Mouse (Mus musculus): ENCODE measurements around the gene Lhfpl4. TPM values are rescaled to one million over a fixed set of nuclear protein-coding genes. Genes with fewer than 3 reads are reported as not detected.

Gene Lhfpl4
- polyA plus RNA-seq, 1 experiment from 2014 or later, result 7.6 TPM

Other genes with a start within 250 kb of the Lhfpl4 start
- gene Srgap3, start 248.1 kb downstream of the Lhfpl4 start, polyA plus RNA-seq (2014; fragmentation: Nextera tagmentation; extraction: Ambion mirVana), result 48.9 and 54.9 TPM in 2 replicates
- gene Thumpd3, start 149.2 kb downstream of the Lhfpl4 start, polyA plus RNA-seq (2014; fragmentation: Nextera tagmentation; extraction: Ambion mirVana), result 57.1 and 59.5 TPM in 2 replicates
- gene Setd5, start 118.0 kb downstream of the Lhfpl4 start, polyA plus RNA-seq (2014; fragmentation: Nextera tagmentation; extraction: Ambion mirVana), result 75.0 and 75.5 TPM in 2 replicates
- 44.2 and 46.3 TPM in 2 replicates for gene Mtmr14, start 42.5 kb upstream of the Lhfpl4 start, polyA plus RNA-seq (2014; fragmentation: Nextera tagmentation; extraction: Ambion mirVana)
- 0.07 and 0.08 TPM in 2 replicates for gene Cpne9, start 86.9 kb upstream of the Lhfpl4 start, polyA plus RNA-seq (2014; fragmentation: Nextera tagmentation; extraction: Ambion mirVana)
- gene Brpf1, start 111.8 kb upstream of the Lhfpl4 start, polyA plus RNA-seq (2014; fragmentation: Nextera tagmentation; extraction: Ambion mirVana), result 20.1 and 22.8 TPM in 2 replicates
- 12.2 and 13.8 TPM in 2 replicates for gene Ogg1, start 131.6 kb upstream of the Lhfpl4 start, polyA plus RNA-seq (2014; fragmentation: Nextera tagmentation; extraction: Ambion mirVana)
- gene Camk1, start 148.6 kb upstream of the Lhfpl4 start, polyA plus RNA-seq (2014; fragmentation: Nextera tagmentation; extraction: Ambion mirVana), result 61.6 and 65.4 TPM in 2 replicates
- gene Tada3, start 182.5 kb upstream of the Lhfpl4 start, polyA plus RNA-seq (2014; fragmentation: Nextera tagmentation; extraction: Ambion mirVana), result 59.3 and 62.4 TPM in 2 replicates
- gene Arpc4, start 182.7 kb upstream of the Lhfpl4 start, polyA plus RNA-seq (2014; fragmentation: Nextera tagmentation; extraction: Ambion mirVana), result 188 and 208 TPM in 2 replicates
- 3.0 TPM in 2 replicates for gene Ttll3, start 193.9 kb upstream of the Lhfpl4 start, polyA plus RNA-seq (2014; fragmentation: Nextera tagmentation; extraction: Ambion mirVana)
- gene Rpusd3, start 224.0 kb upstream of the Lhfpl4 start, polyA plus RNA-seq (2014; fragmentation: Nextera tagmentation; extraction: Ambion mirVana), result 26.6 and 32.0 TPM in 2 replicates
- not detected in 2 replicates for gene Cidec, start 240.4 kb upstream of the Lhfpl4 start, polyA plus RNA-seq (2014; fragmentation: Nextera tagmentation; extraction: Ambion mirVana)
- 73.1 and 75.0 TPM in 2 replicates for gene Jagn1, start 247.2 kb upstream of the Lhfpl4 start, polyA plus RNA-seq (2014; fragmentation: Nextera tagmentation; extraction: Ambion mirVana)

All from midbrain, embryonic 11.5 days (tissue).